Mouse (Mus musculus) E14TG2a.4 (cell line): ENCODE measurements around the gene Bean1.

Experiments used
- CTCF ChIP-seq: conservative IDR thresholded peaks from 2 replicates; pipeline ENCODE4 v1.5.1; 2014; ENCODE audit warnings: low read length
- NANOG ChIP-seq: IDR thresholded peaks from 2 replicates; pipeline ENCODE4 v1.6.1; 2014; ENCODE audit warnings: borderline replicate concordance, low read length, mixed read lengths
- POU5F1 ChIP-seq: IDR thresholded peaks from 2 replicates; pipeline ENCODE4 v1.6.1; 2014; ENCODE audit warnings: low read length, borderline replicate concordance

GRCm38 (mm10) chr8:104186827-104187226, 16.6 kb downstream of the Bean1 start:
- no peak for TF ChIP-seq NANOG
- no peak for TF ChIP-seq CTCF
- TF ChIP-seq POU5F1, result no peak
